Mouse (Mus musculus) subcutaneous adipose tissue, adult 2 months (tissue): ENCODE results near the gene Gda. TPM values are rescaled to one million over a fixed set of nuclear protein-coding genes. Genes with fewer than 3 reads are reported as not detected.

Experiments used
- polyA plus RNA-seq: library from polyadenylated mRNA; depleted of rRNA; stranded (reverse); fragments of >200 nt; gene quantifications from 2 replicates; pipeline ENCODE4 v1.2.3, GENCODE M21; 2012; ENCODE audit warnings: low replicate concordance; rRNA removed

Gda gene
- polyA plus RNA-seq = 8.5 and 18.7 TPM in 2 replicates

GRCm38 (mm10) chr19:21473345-21473744 lies at the start of gene Gda:
TSS of gene Gda (minus strand) at chr19:21473445.

Other genes starting within 250 kb of the Gda start
- gene Zfand5, start 201.2 kb downstream of the Gda start, polyA plus RNA-seq = 13.2 and 15.0 TPM in 2 replicates
- 6.0 and 7.7 TPM in 2 replicates for gene 1110059E24Rik, start 179.5 kb upstream of the Gda start, polyA plus RNA-seq
- 11.6 and 11.9 TPM in 2 replicates for gene Abhd17b, start 179.7 kb upstream of the Gda start, polyA plus RNA-seq